Mouse (Mus musculus): ENCODE results near the gene Bri3.

Gene Bri3

DNA sequence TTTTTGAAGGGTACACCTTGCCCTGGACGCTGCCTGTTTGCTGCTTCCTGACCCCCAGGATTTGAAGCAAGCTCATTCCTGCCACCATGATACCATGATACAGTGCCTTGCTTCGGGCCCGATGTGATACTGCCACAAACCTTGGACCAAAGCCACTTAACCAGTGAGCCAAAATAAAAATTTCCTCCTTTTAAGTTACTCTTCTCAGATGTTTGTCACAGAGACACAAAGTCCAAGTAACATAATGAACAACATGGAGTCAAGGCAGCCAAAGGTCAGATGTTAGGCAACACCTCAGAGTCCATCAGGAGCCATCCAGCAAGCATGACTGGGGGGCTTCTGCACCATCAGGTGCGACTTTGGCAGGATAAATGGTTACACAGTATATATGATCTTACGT, 11.7 kb upstream of the Bri3 start:
- intact Hi-C loops (cut with DNase I), result loop anchor here (10.0 kb wide), 1 partner anchor 502 kb away; no protein-coding TSS in a partner anchor

DNA sequence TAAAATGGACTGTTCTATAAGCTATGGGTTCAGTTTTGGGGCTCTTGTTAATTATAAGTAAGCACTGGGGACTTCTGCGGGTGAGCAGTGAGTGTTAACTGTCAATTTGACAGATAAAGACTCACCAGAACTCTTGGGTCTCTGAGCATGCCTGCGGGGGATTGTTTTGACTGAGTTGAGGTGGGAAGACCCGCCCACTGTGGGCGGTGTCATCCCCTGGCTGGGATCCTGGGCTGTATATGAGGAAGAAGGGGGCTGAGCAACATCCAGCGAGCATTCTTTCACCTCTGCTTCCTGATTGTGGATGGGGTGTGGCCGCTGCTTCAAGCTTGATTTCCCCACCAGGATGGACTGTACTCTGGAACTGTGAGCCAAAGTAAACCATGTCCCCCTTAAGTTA, 10.0 kb upstream of the Bri3 start:
- intact Hi-C loops (cut with DNase I), result loop anchor here (10.0 kb wide), 1 partner anchor 501 kb away; no protein-coding TSS in a partner anchor

DNA sequence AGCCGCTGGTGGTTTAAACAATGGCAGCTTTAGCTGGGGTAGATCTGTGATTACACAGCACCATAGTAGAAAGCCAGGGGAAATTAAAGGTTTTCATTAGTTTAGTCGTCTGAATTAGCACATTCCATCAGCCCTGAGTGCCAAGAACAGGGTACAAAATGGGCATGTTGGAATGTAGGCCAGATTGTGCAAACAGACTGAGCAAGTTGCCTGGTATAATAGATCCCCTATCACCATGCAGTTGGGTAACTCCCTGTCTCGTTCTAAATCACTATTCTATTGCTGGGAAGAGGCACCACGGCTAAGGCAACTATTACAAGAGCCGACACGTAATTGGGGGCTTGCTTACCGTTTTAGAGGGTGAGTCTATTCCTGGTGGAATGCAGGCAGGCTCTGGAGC, 9.5 kb upstream of the Bri3 start:
- intact Hi-C loops (cut with DNase I), result loop anchor here (10.0 kb wide), 1 partner anchor 500 kb away; no protein-coding TSS in a partner anchor

DNA sequence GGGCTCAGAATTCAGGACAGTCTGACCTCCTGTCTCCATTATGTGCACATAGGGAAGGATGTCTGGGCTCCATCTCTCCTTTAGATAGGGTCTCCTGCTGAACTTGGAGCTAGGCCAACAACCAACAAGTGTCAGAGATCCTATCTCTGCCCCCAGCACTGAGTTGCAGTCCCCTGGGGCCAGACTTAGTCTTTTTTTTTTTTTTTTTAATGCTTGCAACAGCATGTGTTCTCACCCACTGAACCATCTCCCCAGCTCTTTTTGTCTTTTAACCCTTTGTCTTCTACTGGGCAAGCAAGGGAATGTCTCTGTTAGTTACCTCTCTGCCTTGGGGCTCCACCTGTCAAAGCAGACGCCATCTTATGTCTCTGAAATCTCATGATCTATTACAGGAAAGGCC, 5.3 kb upstream of the Bri3 start:
- intact Hi-C loops (cut with DNase I), result loop anchor here (10.0 kb wide), 1 partner anchor 496 kb away; no protein-coding TSS in a partner anchor

DNA sequence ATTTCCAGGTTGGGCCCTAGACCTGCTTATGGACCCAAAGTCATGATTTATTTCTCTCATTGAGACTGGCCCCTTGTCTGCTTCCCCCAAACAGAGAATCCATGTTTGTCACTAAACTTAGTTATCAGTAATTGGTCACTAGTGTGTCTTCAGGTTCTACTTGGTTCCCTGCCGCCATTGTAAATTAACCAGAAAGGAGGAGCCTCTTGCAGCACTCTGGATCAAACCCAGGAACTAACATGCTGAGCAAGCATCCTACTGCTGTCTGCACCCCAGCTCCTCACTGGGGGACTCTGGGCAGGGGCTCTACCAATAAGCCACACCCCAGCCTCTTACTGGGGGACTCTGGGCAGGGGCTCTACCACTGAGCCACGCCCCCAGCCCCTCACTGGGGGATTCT, 1.4 kb downstream of the Bri3 start:
- intact Hi-C loops (cut with DNase I), result no loop called here

DNA sequence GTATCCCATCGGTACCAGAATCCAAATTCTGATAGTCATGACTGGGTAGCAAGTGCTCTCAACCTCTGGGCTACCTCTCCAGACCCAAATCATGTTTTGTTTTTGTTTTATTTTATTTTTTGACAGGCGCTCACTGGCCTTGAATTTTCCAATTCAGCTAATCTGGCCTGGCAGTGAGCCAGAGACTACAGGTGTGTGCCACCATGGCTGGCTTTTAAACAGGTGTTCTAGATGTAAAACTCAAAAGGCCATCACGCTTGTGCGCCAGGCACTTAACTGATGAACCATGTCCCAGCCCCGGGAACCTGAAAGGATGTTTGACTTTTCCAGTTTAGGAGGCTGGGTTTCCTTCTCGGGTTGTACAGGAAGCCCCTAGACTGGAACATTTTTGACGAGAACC, 2.4 kb downstream of the Bri3 start:
- intact Hi-C loops (cut with DNase I), result no loop called here

DNA sequence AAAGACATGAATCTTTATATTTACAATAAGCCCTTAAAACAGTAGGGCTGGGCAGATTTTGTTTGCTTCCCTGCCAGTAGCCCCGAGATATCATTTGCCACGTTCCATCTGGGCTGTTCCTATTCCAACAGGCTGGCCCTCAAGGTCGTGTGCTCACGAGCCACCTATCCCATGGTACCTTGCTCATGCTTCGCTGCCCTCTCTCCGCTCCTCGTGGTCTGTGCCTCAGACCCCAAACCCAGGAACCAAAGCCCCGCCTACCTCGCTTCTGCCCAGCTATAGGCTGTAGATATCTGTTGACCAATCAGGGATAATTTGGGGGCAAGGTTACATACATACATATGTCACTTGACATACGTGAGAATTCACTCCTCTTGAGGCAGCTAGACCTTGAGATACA, 3.1 kb downstream of the Bri3 start:
- intact Hi-C loops (cut with DNase I), result no loop called here

DNA sequence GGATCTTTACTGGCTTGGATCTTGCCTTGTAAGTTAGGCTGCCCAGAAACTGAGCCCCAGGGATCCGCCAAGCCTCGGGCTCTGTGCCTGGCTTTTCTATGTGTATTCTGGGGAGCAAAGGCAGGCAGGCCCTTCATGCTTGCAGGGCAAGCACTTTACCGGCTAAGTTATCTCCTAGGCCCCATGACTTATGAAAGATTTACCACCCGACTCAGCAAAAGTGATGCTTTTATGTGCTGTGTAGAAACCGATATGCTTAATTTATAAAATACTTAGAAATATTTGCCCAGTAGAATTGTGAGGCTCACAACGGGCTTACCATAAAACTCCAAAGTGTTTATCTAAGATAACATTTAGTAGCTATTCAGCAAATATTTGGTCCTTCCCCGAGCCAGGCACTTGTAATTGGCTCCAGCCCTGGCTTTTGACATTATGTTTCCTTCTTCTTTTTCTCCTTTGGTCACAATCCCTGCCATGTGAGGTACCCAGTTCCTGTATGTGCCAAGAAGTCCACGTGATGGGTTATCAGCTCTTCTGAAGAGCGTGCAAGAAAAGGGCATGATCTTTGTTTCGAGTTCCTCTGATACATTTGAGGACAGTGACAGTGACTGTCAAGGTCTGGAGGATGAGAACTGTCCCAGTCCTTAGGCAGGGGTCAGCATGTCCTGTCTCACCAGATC, 3.8 kb downstream of the Bri3 start:
- intact Hi-C loops (cut with DNase I), result no loop called here

DNA sequence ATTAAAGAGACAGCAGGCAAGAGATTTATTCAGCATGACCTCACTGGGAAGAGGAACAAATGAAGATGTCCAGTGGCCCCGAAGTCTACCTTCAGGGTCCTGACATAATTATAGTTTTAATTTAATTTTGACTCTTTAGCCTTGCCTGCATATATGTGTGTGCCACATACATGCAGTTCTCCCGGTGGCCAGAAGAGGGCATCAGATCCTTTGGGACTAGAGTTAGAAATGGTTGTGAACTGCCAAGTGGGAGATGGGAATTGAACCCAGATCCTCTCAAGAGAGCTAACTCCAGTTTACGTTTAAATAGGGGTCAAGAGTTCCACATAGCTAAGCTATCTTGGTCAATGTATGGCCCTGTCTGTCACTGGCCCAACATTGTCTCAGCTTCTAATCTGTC, 5.6 kb downstream of the Bri3 start:
- intact Hi-C loops (cut with DNase I), result no loop called here

DNA sequence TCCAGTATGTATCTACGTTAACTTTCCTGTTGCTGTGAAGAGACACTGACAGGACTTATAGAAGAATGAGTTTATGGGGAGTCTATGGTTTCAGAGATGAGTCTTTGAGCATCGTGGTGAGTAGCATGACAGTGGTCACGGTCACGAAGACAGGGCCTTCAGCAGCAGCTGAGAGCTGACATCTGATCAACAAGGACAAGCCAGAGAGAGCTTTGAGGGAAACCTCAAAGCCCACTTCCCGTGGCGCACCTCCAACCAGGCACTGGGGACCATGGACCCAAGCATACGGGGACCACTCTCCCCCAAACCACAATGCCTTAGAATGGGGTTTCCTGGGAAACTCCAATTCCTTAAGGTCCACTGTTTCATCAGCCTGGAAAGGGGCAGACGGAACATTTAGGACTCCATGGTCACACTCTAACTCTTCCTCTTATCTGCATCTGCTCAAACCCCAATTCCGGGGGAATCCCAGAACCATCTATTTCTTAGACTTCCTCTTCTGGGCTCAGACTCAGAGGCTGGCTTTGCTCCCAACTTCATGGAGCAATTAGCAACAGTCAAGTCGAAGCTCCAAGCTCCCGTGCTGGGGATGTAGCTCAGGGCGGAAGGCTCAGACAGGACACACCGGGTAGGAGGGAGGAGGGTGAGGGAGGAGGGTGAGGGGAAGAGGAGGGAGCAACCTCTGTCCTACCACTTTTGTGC, 7.8 kb downstream of the Bri3 start:
- intact Hi-C loops (cut with DNase I), result no loop called here

DNA sequence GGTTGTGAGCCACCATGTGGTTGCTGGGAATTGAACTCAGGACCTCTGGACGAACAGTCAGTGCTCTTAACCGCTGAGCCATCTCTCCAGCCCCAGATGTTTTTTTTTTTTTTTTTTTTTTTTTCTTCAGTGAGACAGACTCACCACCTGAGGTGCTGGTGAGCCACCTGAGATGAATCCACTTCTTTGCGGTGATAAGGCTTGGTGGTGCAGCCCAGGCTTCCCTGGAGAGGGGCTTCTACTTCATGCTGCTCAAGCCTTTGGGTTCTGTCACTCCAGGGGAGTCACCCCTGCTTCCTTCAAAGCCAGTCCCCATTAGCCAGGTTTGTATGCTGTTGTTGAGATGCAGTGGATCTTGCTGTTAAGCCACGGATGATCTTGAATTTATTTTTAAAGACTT, 9.0 kb downstream of the Bri3 start:
- intact Hi-C loops (cut with DNase I), result no loop called here

DNA sequence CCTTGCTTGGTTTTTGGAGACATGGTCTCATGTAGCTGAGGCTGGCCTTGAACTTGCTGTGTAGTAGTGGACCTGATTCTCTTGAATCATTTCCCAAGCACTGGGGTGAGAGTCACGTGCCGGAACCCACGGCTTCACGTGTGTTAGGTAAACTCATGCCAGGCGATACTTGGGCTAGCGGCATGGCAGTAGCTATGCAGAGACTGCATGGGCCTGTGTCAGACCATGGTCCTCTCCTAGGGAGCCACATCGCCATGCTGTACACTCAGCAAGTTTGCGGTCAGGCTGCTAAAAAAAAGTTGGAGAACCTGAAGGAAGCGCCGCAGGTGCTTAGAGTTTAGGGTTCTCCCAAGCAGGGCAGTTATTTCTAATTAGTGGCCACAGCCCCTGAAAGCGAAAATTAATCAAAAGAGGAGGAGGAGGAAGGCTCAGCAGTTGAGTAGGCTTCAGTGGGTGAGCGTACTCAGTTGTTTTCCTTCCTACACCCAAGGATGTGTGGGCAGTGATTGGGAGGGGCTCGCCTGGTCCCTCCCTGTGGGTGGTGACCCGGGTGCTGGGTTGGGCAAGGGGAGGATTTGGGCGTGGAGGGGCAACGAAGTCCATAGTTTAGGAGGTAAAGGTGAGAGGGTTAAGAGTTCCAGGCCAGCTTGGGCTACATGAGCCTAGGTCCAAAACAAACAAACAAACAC, 10.0 kb downstream of the Bri3 start:
- intact Hi-C loops (cut with DNase I), result loop anchor here (2.0 kb wide), 1 partner anchor 29 kb away; no protein-coding TSS in a partner anchor

DNA sequence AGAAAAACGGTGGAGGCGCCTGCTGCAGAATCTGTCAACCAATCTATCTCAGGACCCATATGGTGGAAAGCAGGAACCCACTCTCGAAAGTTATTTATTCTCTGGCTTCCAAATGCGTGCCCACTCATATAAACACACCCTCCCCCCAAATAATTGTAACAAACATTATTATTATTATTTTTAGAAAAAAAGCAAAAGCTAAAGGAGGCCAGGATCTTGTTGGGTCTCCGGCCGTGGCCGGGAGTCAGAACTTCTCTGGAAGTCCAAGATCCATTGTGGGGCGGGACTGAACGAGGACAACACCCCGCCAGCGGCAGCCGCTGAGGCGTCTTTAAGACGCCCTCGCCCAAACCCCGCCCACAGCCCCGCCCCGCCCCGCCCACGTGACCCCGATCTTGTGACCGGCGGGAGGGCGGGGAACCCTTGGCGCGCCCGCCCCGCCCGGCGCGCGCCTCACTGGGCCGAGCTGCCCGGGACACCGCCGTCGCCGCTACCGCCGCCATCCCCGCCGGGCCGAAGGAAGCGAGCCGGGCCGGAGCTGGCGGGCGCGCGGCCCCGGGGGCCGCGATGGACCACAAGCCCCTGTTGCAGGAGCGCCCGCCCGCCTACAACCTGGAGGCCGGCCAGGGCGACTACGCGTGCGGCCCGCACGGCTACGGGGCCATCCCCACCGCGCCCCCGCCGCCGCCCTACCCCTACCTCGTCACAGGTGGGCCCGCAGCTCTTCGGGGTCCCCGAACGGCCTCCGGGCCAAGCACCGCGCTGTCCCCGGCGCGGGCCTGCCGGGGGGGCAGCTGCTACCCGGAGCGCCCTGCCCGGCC, 10.8 kb downstream of the Bri3 start:
- intact Hi-C loops (cut with DNase I), result loop anchor here (2.0 kb wide), 1 partner anchor 30 kb away; no protein-coding TSS in a partner anchor

DNA sequence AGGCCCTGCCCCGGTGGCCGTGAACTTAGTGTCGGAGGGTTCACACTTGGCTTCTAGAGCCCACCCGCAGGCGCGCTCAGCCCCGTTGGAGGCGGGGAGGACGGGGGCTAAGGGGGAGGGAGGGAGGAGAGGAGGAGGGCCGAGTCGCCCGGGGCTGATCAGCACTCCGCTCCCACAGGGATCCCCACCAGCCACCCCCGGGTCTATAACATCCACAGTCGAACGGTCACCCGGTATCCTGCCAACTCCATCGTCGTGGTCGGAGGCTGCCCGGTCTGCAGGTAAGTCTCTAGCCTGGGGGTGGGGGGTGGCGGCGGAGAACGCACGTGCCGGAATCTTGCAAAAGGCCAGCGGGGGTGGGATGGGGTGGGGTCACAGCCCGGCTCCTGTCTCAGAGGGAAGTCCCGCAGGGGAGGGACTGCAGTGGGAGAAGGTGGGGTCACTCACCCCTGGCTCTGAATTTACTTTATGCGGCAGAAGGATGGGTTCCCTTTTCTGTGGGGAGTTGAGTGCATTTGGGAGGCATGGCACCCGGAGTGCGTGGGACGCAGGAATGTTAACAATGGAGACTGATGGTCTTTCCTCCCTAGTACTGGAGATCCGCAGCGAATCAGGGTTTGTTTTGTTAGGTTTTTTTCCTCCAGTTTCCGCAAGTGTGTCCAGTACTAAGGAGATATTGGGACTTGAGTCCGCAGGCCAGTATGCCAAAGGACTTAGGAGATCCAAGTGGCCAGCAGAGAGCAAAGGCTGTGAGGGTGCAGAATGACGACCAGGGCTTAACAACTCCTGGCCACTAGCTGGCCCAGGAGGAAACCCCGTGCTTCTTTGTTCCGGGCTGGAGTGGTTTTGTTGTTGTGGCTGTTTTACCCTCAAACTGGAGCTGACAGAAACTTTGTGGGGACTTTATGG, 11.6 kb downstream of the Bri3 start:
- intact Hi-C loops (cut with DNase I), result loop anchor here (2.0 kb wide), 1 partner anchor 31 kb away; no protein-coding TSS in a partner anchor

DNA sequence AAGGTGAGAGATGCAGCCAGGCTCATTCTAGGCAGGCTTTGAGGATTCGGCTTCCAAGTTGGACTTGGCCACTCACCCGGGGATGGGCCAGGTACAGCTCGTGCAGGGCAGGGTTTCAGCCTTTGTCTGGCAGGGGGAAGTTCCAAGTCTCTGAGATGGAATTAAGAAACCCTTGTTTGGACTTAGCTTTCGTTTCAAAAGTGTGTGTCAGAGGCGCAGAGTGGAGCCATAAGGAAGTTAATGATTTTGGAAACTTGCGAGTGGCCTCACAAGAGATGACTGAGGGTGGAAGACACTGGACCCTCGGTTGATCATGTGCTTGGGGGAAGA, 12.3 kb downstream of the Bri3 start:
- intact Hi-C loops (cut with DNase I), result no loop called here

DNA sequence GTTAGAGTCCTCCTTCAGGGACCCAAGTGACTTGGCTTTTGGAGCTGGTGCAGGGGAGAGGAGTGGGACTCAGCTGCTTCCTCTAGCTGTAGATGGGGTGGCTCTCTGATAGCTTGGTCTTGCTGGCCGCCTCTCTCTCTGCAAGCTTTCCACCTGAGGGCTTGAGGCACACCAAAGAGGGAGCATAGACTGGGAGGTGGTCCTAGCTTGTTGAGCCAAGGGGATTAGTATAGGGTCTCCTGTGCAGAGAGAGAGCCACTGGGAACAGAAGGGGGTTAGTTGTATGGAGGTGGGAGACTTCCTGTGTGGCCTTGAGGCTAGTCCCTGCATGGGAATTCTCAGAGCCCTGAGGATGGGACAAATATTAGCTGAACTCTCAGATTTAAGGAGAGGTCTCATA, 12.7 kb downstream of the Bri3 start:
- intact Hi-C loops (cut with DNase I), result no loop called here

DNA sequence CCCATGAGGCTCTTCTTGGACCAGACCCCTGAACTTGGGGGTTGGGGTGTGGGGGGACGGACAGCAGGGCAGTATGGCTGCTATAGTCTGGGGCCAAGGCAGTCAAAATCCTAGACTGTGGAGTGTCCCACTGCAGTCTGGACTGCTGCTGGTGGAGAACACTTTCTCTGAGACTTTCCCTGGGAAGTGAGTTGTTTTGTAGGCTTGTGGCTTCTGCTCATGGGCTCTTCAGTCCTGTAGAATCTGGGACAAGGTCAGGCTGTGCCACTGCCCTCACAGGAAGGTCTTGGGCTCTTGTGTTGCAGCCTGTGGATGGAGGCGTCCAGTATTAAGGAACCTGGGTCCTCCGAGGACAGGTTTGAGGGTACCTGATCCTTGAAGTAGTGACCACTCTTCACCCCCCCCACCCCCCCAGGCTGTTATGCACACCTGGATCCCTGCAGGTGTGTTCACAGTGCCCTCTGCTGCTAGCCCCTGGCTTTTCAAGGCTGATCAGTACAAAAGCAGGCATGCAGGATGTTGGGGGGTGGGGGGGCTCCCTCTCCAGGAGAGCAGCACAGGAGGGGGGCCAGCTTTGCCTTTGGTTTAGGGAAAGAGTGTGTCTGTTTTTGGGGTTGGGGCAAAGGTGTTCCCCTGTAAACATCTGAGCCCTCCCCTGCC, 13.3 kb downstream of the Bri3 start:
- intact Hi-C loops (cut with DNase I), result no loop called here

DNA sequence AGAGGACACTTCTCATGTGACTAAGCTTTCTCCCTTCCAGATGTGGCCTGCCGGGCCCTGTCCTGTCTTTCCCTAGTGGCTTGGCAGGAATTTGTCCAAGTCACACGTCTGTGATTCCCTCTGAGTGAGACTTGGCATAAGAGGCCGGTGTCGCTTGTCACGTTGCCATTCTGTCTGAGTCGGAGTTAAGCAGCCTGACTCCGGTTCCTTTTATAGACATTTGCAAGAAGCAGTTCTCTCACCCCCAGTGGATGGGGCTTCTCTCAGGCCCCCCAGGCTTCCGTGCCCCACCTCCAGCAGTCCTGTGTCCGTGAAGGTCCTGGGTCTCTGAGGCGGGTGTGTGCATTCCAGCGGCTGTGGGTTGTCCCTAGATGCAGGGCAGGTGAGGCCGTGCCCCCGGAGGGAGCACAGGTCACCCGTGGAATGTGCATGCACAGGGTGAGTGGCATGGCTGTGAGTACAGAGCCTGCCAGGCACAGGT, 13.9 kb downstream of the Bri3 start:
- intact Hi-C loops (cut with DNase I), result no loop called here

DNA sequence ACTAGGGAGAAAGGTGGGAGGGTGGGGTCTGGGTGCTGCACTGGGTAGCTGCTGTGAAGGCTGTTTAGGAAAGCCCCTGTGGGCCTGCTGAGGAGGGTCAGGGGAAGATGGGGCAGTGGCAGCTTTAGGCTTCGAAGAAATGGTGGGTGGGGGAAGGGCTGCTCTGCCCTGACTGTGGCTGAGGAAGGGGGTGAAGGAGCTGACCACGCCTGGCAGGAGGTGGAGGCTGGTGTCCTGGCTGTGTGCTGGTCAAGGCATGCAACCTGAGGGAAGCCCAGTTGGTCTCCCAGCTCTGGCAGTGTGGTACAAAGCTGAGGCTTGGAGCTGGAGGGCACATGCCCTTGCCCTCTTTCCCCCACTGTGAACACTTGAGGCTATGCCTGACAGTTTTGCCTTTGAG, 14.4 kb downstream of the Bri3 start:
- intact Hi-C loops (cut with DNase I), result no loop called here

DNA sequence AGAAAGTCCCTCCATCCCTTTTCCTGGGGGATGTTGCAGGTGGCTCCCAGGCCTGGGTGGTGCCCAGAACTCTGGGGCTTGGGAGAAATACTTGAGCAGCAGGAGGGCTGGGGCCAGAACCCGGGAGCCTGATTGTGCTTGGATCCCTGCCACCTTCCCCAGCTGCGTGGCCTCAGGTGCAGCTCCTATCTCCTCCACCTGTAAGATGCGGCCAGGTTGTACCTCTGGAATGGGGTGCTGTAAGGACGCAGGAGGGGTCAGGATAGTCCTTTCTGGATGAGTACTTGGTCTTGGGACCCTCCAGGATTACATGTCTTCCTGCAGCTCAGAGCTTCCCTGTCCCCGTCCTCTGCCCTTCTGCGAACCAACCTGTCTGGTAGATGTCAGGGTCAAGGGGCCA, 15.0 kb downstream of the Bri3 start:
- intact Hi-C loops (cut with DNase I), result no loop called here

Data from adrenal gland (tissue).